Mouse (Mus musculus) granulocyte monocyte progenitor cell, adult 5-6 weeks (primary cell): ENCODE measurements at regions not wholly inside any gene's neighbourhood (a gene's known extent, or its start where the extent isn't known, plus 50 kb on each side); places are given as distances from the start of the nearest gene placed in this dataset.

ENCODE experiments used
- ATAC-seq: replicated peaks from 2 replicates; pipeline ENCODE4 v1.8.0; 2016; ENCODE audit warnings: mild to moderate bottlenecking, moderate TSS enrichment, inconsistent platforms; ENCODE audit not compliant: poor library complexity, severe bottlenecking

- no peak for ATAC-seq
These were observed 94.4 kb downstream of the Gm11232 start for GRCm38 (mm10) chr4:71663397-71663796.

DNA sequence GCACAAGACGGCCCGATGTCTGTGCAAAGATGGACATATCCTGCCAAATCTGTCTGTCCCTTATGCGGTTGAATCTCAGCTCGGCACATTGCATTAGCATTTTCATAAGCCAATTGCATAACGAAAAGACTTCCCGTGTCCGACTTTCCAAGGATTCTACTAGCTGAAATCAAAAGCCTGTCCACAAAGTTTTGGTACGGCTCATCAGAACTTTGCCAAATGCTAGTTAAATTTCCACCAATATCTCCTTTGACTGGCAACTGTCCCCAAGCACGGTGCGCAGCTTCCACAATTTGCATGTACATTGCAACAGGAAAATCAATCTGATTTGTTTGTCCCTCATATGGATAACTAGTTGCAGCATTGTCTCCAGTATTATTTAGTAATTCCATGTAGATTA lies 117.2 kb downstream of the Gm11232 start:
- ATAC-seq, result no peak

GRCm38 (mm10) chr4:71627088-71627487 lies 130.7 kb downstream of the Gm11232 start:
- ATAC-seq, result no peak

DNA sequence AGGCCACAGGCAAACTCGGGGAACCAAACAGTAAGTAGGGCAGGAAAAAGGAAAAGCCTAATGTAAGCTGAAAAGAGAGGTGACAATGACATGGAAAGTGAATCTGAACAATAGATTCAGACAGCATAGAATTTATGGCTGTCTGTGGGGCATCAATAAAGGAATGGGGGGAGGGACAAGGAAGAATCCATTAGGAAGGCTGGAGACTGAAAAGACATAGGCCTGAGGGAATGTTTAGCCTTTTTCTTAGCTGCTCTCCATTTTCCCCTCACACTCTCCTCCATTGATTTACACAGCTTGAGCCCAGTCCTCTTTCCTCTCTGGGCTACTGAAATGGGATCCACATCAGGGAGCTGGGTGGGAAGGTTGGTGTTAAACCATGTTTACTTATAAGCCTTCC lies 131.1 kb downstream of the Gm11232 start:
- ATAC-seq, result no peak

GRCm38 (mm10) chr4:71624771-71625170 lies 133.0 kb downstream of the Gm11232 start:
- no peak for ATAC-seq

DNA sequence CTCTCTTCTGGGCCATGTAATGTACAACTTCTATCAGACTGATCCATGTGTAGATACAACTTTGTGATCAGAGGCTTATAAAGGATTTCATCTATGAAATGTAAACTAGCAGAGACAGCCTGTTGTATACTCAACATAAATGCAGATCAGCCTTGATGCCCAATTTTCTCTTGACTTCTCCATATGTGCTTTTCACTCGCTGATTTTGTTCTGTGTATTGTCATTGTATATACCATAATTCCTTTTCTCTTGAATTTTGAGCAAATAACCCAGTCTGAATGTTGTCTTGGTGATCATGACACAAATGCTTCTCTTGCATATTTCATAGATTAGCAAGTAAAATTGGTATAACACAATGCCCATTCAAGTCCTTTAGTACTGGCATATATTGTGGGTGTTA lies 144.0 kb downstream of the Gm11232 start:
- ATAC-seq, result no peak

GRCm38 (mm10) chr4:71585880-71586279 lies 171.9 kb downstream of the Gm11232 start:
- ATAC-seq, result no peak

DNA sequence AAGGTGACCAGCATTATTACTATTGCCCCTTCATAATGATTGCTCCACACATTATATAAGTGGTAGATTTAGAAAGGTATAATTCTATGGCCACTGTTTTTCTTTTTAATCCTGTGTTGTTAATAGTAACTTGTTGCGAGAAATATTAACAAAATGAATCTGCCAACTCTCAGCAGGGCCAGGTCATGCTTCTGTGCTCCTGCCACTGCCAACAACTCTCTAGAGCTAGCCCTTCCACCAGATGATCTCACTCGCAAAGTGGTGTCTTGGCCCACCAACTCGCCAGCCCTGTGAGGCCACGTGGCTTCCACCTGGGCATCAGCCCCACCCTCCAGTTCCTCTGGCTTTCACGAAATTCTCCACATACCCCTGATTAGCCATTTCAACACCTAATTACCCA lies 197.1 kb downstream of the Gm11232 start:
- no peak for ATAC-seq

- no peak for ATAC-seq
These were observed 218.6 kb downstream of the Gm11232 start for GRCm38 (mm10) chr4:71539200-71539599.

DNA sequence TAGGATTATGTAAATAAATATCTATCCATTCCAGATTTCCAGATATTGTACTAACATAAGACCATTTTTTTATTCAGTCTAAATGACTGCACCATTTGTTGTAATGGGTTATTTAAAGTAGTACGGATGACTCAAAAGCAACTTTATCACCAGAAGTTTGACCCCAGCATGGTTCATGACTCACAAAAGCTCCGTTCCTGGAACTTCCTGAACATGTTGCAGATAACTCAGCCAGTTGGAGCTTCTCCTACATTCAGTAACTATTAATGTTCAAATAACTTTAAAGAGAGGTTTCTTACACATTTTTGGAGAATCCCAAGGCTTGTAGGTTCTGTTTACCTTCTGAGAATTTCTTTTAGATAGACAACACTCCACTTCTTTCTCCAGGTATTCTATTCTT lies 219.8 kb downstream of the Gm11232 start:
- no peak for ATAC-seq

DNA sequence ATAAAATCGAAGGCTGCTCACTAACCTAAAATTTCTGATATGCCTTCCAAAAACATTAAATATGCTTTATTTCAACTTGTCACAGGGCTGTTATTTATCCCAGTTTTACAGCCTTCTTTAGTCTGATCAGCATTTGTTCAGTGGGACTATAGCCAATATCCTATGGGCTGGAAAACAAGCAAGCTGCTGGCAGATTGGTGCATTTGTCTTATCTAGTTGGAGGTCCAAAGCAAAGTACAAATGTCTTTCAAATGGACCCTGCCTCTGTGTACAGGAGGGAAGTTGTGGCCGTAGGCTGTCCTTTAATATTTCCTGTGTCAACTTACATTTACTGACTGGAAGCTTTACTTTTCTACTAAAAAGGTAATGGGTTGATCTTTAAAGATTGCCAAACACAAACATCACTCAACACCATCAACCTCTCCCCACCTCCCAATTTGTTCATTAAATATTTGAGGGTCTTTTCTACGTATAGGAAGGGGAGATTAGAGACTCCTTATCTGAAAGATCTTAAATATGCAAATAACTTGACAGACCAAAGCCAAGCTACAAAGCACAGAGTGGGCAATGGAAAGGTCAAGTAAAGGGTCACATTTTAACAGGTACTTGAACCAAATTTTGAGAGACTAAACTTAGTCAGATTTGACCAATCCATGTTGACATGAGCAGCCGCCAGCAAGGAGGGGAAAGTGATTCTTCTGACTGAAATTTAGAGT lies 233.4 kb downstream of the Gm11232 start:
- ATAC-seq, result no peak

GRCm38 (mm10) chr4:71520751-71521150 lies 237.0 kb downstream of the Gm11232 start:
- no peak for ATAC-seq

GRCm38 (mm10) chr4:71517921-71518404 lies 239.8 kb downstream of the Gm11232 start:
- no peak for ATAC-seq

DNA sequence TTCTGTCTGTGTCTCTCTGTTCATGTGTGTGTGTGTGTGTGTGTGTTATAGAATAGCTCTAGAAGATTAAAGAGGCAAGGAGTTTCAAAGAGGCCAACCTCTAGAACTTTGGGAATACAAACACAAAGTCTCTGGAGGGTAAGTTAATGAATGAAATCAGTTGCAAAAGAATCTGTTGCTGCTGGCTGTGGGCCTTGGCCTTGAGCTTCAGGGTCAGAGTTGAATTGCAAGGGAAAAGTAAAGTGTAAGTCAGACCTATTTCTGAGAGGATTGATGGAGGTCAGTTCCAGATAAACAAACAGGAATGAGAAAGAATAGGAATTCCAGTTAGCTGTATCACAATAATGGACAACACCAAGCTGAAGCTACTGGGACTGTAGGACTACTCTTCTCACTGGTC lies 250.9 kb downstream of the Gm11232 start:
- no peak for ATAC-seq

DNA sequence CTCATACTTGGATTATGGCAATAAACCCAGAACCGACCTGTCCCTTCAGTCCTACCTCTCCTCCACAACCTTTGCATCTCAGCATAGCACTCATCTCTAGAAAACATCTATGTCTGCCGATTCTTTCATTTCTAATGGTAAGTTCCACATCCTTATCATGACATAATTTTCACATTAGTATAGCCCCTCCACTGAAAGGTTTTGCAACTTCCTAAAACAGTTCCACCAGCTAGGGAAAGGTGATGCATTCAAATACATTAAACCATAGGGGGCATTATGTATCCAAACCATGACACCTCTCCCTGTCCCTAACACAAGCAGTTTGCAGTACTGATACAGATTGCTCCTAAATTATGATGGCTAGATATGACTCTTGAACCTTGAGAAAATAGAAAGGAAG lies 268.0 kb downstream of the Gm11232 start:
- peak; percentile 65 for ATAC-seq

DNA sequence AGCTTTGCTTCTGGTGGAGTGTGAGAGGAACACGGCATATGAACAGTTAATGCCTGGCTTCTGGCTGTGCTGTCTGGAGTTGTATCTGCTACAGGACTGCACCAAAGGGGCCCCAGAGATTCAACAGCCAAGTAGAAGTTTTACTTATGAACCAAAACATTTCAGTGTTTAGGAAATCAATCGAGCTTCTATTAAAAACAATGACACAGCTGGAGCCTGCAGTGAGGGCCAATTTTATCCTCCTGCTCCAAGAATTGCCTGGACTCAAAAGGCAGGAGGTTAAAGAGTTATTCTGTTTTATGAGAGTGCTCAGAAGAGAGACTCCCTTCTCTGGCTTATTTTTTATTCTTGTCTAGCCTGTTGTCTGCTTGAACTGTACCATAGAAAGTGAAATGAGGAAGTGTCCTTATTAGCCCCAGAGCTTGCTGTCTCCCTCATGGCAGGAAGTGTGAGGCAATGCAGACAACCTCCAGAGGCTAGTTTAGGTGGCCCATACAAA lies 269.1 kb downstream of the Gm11232 start:
- ATAC-seq, result peak; percentile 99

DNA sequence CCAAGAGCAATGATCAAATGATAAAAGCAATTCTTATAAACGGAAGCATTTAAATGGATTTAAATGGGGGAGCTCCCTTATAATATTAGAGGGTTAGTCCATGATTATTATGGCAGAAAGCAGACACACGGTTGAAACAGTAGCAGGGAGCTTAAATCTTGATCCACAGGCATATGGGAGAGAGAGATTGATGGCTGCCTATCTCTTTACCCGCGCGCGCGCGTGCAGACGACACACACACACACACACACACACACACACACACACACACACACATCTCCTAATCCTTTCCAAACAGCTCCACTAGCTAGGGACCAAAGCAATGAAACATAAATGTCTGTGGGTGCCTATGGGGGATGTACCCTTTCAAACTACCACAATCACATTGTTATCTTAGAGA lies 269.7 kb downstream of the Gm11232 start:
- no peak for ATAC-seq

DNA sequence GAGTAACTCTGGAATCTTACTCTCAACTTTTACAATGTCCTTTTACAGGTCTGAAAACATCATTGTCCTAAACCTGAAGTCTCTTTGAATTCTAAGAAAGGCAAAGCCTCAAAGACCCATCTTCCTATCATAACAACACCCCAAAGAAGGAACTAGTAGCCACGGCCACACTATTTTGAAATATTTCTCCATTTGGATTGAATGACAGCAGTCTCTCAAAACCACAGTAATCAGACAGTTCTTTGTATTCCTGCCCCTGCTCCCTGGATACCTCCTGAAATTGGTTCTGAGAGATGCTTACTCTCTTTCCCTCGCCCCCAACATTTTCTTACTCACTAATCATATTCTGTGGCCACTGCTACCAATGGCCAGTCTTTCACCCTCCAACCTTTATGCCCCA lies 276.8 kb downstream of the Gm11232 start:
- ATAC-seq, result peak; percentile 74

GRCm38 (mm10) chr4:71470580-71470979 lies 287.2 kb downstream of the Gm11232 start:
- no peak for ATAC-seq

- no peak for ATAC-seq
These were observed 303.0 kb downstream of the Gm11232 start for GRCm38 (mm10) chr4:71454811-71455210.

GRCm38 (mm10) chr4:71453499-71453898 lies 304.3 kb downstream of the Gm11232 start:
- ATAC-seq, result no peak

DNA sequence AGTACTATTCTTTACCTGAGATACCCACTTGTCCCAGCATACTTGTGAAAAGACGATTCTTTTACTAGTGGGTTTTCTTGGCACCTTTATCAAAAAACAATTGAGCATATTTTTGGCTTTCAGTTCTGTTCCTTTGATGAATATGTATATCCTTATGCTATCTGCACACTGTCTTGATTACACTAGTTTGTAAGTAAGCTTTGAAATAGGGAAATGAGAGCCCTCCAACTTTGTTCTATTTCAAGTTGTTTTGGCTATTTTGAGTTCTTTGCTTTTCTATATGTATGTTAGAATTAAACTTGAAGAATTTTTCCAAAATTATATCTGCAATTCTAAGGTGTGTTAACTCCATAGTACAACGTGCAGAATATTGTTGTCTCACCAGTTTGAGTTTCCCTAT lies 311.3 kb downstream of the Gm11232 start:
- ATAC-seq, result no peak
